Mouse (Mus musculus) thymus, adult 2 months (tissue): ENCODE results near the gene Scube3.

Source experiments
- CTCF ChIP-seq: fragments of 200-500 bp; IDR thresholded peaks from 2 replicates; pipeline ENCODE4 v1.5.1; 2012; ENCODE audit warnings: mild to moderate bottlenecking, control low read depth, low read length, moderate library complexity, borderline replicate concordance; ENCODE audit not compliant: control insufficient read depth, poor library complexity, insufficient read depth; ENCODE audit errors: extremely low read depth
- POLR2A ChIP-seq: fragments of 200-500 bp; IDR thresholded peaks from 2 replicates; pipeline ENCODE4 v1.6.1; 2012; ENCODE audit warnings: mild to moderate bottlenecking, low read length, control low read depth, moderate library complexity; ENCODE audit not compliant: control insufficient read depth, poor library complexity, insufficient read depth; ENCODE audit errors: extremely low read depth

GRCm38 (mm10) chr17:28216791-28217190 is 74.8 kb downstream of the Scube3 start:
- TF ChIP-seq POLR2A (no peak), CTCF (no peak)
